Mouse (Mus musculus) liver, adult 2 months (tissue): ENCODE measurements at regions not wholly inside any gene's neighbourhood (a gene's known extent, or its start where the extent isn't known, plus 50 kb on each side); places are given as distances from the start of the nearest gene placed in this dataset.

ENCODE experiments used
- CTCF ChIP-seq: fragments of 200-500 bp; IDR thresholded peaks from 2 replicates; pipeline ENCODE4 v1.5.1; 2011; ENCODE audit warnings: low read depth, low read length, control low read depth
- POLR2A ChIP-seq: fragments of 200-500 bp; IDR thresholded peaks from 2 replicates; pipeline ENCODE4 v1.6.1; 2011; ENCODE audit warnings: low read length, control low read depth; ENCODE audit not compliant: insufficient read depth; ENCODE audit errors: extremely low read depth

DNA sequence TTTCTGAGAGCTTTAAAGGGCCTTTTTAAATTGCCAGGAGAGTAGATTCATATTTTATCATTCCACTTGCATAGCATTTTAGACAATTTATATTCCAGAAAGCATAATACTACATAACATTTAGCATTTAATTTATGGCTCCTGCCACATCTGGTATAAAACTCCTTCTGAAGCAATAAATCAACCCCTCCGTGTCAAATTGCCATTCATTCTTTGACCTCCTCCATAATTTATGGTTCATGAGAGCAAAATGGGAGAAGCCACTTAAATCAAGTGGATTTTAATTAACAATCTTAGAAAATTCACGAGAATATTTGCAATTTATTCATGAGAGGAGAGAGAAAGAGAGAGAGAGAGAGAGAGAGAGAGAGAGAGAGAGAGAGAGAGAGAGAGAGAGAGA, 132.4 kb upstream of the Nrsn1 start:
- TF ChIP-seq CTCF (no peak), POLR2A (no peak)
